Comparison of ENCODE assay signal across 16 mouse cellular contexts in the genomic region with DNA sequence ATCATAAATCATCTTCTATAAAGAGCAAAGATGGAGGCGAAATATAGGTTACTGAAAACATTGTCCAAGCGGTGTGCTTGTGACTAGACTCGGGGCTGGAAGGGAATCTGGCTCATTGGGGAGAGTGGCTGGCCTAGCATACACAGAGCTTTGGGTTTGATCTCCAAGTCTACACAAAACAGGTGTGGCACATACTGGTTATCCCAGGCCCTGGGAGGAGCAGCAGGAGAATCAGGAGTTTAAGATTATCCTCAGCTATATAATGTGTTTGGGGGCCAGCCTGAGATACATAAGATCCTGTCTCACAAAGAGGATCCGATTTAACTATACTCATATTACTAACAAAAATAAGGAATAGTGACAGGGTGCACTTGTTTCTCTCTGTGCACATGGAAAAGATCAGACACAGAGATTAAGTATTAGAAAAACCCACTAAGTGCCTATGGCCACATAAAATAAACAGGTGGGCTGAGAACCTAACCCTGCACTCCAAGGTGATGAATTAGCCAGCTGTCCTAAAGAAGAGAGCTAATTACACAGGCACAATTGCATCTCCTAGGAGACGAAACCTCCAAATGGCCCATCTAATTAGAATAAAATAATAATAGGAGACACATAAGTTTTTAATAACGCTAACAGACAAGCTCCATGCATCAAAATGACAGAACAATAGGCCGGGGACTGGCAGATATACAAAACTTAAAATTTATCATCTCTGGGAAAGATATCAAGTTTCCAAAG.
A peak's percentile ranks its signal among the peaks of the same experiment; 100 is the strongest.
DNase-seq lines count a peak whose midpoint lies in the region; ATAC-seq and TF ChIP-seq lines count a peak whose summit lies in the region.
"Had no signal": no experiment of that assay in that cellular context is flagged by ENCODE, and none has a peak within 500 bp of the region (broad histone marks: within the 10 kb centered on the region; RNA-seq: fewer than 3 reads in every experiment).

No protein-coding gene starts in this region.

- H3K4me1 ChIP-seq in neural tube, embryonic 13.5 days (replicated peaks): peaks cover 27% of the 10 kb centered on the region
- peaks cover 20% of the 10 kb centered on the region for H3K4me1 ChIP-seq in hindbrain, embryonic 13.5 days (replicated peaks)
- H3K4me1 ChIP-seq in intestine, postnatal 0 days (replicated peaks; ENCODE audit: control insufficient read depth, insufficient read depth, low read length): no peaks in the 10 kb centered on the region
- H3K4me1 ChIP-seq: liver, embryonic 12.5 days had no signal

- no peak overlapping the region for H3K4me2 ChIP-seq in neural tube, embryonic 13.5 days
- H3K4me2 ChIP-seq in hindbrain, embryonic 13.5 days: no peak overlapping the region
- no peak overlapping the region for H3K4me2 ChIP-seq in intestine, postnatal 0 days (replicated peaks; ENCODE audit: low read depth)
- H3K4me2 ChIP-seq: liver, embryonic 12.5 days had no signal

- ATAC-seq in frontal cortex, adult (ENCODE audit: low TSS enrichment): peak; percentile 31; the same call in 1 of the 2 replicates
- ATAC-seq in neural tube, embryonic 13.5 days (ENCODE audit: low read depth): 0 out of 2 replicates have a peak, but pooled peaks have one; percentile 53
- no peak for ATAC-seq in hindbrain, embryonic 13.5 days (ENCODE audit: low FRiP score)
- ATAC-seq in intestine, postnatal 0 days: no peak
- ATAC-seq: inflammation-experienced regulatory T-cells, adult 6 months; liver, embryonic 12.5 days; lung, postnatal 0 days had no signal

- TF ChIP-seq CTCF in intestine, postnatal 0 days (IDR thresholded peaks at IDR 0.05; ENCODE audit: low read depth): no peak

- no peak overlapping the region; the same call in 1 of the 2 replicates for H3K27ac ChIP-seq in neural tube, embryonic 13.5 days (replicated peaks)
- peak overlapping the region; percentile 61; the same call in 1 of the 2 replicates for H3K27ac ChIP-seq in hindbrain, embryonic 13.5 days
- H3K27ac ChIP-seq in intestine, postnatal 0 days (ENCODE audit: low read depth, low read length): no peak overlapping the region
- H3K27ac ChIP-seq: gastrocnemius, adult 2 months; liver, embryonic 12.5 days had no signal

- no peak overlapping the region for H3K9ac ChIP-seq in neural tube, embryonic 13.5 days
- no peak overlapping the region for H3K9ac ChIP-seq in hindbrain, embryonic 13.5 days
- H3K9ac ChIP-seq in intestine, postnatal 0 days (ENCODE audit: low read depth, low read length): no peak overlapping the region
- H3K9ac ChIP-seq: liver, embryonic 12.5 days had no signal

- H3K4me3 ChIP-seq in neural tube, embryonic 13.5 days: no peak overlapping the region
- no peak overlapping the region for H3K4me3 ChIP-seq in hindbrain, embryonic 13.5 days
- H3K4me3 ChIP-seq in intestine, postnatal 0 days (ENCODE audit: low read depth, low read length): no peak overlapping the region
- H3K4me3 ChIP-seq: gastrocnemius, adult 2 months; liver, embryonic 12.5 days; myocyte had no signal

- DNase-seq in frontal cortex, postnatal 25 days (ENCODE audit: low spot score in 2 of 2): no peak
- no peak for DNase-seq in neural tube, embryonic 10.5 days (ENCODE audit: extremely low spot score, low spot score)
- DNase-seq in frontal cortex, adult 2 months (ENCODE audit: extremely low spot score in 1 of 2, low spot score in 1 of 2): no peak
- DNase-seq: adrenal gland, adult 8-10 months; cerebellum, adult 9-11 months; gastrocnemius, adult 2 months; heart, adult 18-20 months; thymus, postnatal 36 days had no signal

- WGBS in neural tube, embryonic 13.5 days: 57% methylated on average over 7 of the region's 7 CpGs
- WGBS in hindbrain, embryonic 13.5 days: 63% methylated on average over 7 of the region's 7 CpGs
- 75% methylated on average over 7 of the region's 7 CpGs for WGBS in intestine, postnatal 0 days

- no peaks in the 10 kb centered on the region for H3K9me3 ChIP-seq in neural tube, embryonic 13.5 days
- no peaks in the 10 kb centered on the region for H3K9me3 ChIP-seq in hindbrain, embryonic 13.5 days
- no peaks in the 10 kb centered on the region for H3K9me3 ChIP-seq in intestine, postnatal 0 days (ENCODE audit: control insufficient read depth)
- H3K9me3 ChIP-seq: liver, embryonic 12.5 days had no signal

- no peaks in the 10 kb centered on the region for H3K36me3 ChIP-seq in neural tube, embryonic 13.5 days
- H3K36me3 ChIP-seq in hindbrain, embryonic 13.5 days: no peaks in the 10 kb centered on the region
- no peaks in the 10 kb centered on the region for H3K36me3 ChIP-seq in intestine, postnatal 0 days (ENCODE audit: control insufficient read depth, insufficient read depth)
- H3K36me3 ChIP-seq: liver, embryonic 12.5 days had no signal

- H3K27me3 ChIP-seq in neural tube, embryonic 13.5 days: peaks cover 9% of the 10 kb centered on the region; the same call in 1 of the 2 replicates
- H3K27me3 ChIP-seq in hindbrain, embryonic 13.5 days: no peaks in the 10 kb centered on the region
- no peaks in the 10 kb centered on the region for H3K27me3 ChIP-seq in intestine, postnatal 0 days (replicated peaks; ENCODE audit: control insufficient read depth, insufficient read depth, low read length)
- H3K27me3 ChIP-seq: liver, embryonic 12.5 days had no signal

Comparison
In these comparisons a context has a peak if more than half of its experiments do, and no peak if none do; other contexts are left out.
1. ATAC-seq: peak in frontal cortex, adult (single experiment) and neural tube, embryonic 13.5 days (single experiment); none in hindbrain, embryonic 13.5 days (single experiment) and intestine, postnatal 0 days (single experiment).